Mouse (Mus musculus): ENCODE data around the gene Gm20388. TPM values are rescaled to one million over a fixed set of nuclear protein-coding genes. Genes with fewer than 3 reads are reported as not detected.

The Gm20388 gene
- polyA plus RNA-seq, 1 experiment from 2014 or later: 7.4 TPM

GRCm38 (mm10) chr8:121158812-121159211, 1248.2 kb downstream of the Gm20388 start:
- Histone ChIP-seq H3K9ac (no peak overlapping the region), H3K4me1 (peaks cover 26% of the 10 kb centered on the region), H3K9me3 (replicated peaks) (no peaks in the 10 kb centered on the region), H3K36me3 (no peaks in the 10 kb centered on the region), H3K4me3 (replicated peaks) (no peak overlapping the region), H3K27me3 (0 out of 2 replicates have a peak, but pooled peaks cover 5% of the 10 kb centered on the region), H3K4me2 (no peak overlapping the region), H3K27ac (no peak overlapping the region)
- 56% methylated on average over 13 of the region's 13 CpGs for WGBS
- ATAC-seq (replicated peaks; ENCODE audit: low FRiP score): 0 out of 2 replicates have a peak, but pooled peaks have one; percentile 16

DNA sequence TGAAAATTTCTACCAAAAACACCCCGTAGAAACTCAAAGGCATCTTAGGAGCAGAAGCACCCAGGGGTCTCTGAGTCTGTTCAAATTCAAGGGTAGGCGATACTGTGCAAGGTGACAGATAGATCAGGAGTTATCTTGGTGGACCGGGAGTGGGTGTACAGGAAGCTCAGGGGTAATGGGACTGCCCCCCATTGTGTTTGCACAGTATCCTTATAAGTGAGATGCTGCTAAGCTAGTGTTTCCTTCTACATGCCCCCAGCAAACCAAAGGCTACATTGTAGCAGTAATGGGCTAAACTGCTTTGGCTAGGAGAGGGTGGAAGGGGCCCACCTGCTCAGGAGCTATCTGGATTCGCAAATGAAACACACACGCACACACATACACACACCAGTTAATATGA, 1250.8 kb downstream of the Gm20388 start:
- peaks cover 5% of the 10 kb centered on the region; the same call in 1 of the 2 replicates for H3K27me3 ChIP-seq
- no peak overlapping the region for H3K4me2 ChIP-seq
- H3K27ac ChIP-seq: no peak overlapping the region
- no peak for ATAC-seq (replicated peaks; ENCODE audit: low FRiP score)
- no peak overlapping the region for H3K9ac ChIP-seq
- H3K4me1 ChIP-seq: peaks cover 46% of the 10 kb centered on the region
- H3K4me3 ChIP-seq (replicated peaks): no peak overlapping the region
- H3K9me3 ChIP-seq (replicated peaks): no peaks in the 10 kb centered on the region
- no peaks in the 10 kb centered on the region for H3K36me3 ChIP-seq
- WGBS: 88% methylated on average over 5 of the region's 5 CpGs

- H3K27ac ChIP-seq: no peak overlapping the region
- H3K9me3 ChIP-seq (replicated peaks): no peaks in the 10 kb centered on the region
- peaks cover 53% of the 10 kb centered on the region for H3K4me1 ChIP-seq
- no peak overlapping the region for H3K4me3 ChIP-seq (replicated peaks)
- WGBS: 75% methylated on average over 4 of the region's 4 CpGs
- ATAC-seq (replicated peaks; ENCODE audit: low FRiP score): no peak
- H3K36me3 ChIP-seq: no peaks in the 10 kb centered on the region
- no peak overlapping the region for H3K9ac ChIP-seq
- H3K27me3 ChIP-seq: peaks cover 2% of the 10 kb centered on the region; the same call in 1 of the 2 replicates
- no peak overlapping the region for H3K4me2 ChIP-seq
Measured at GRCm38 (mm10) chr8:121162413-121162812, 1251.8 kb downstream of the Gm20388 start.

- no peaks in the 10 kb centered on the region for H3K36me3 ChIP-seq
- no peak for ATAC-seq (replicated peaks; ENCODE audit: low FRiP score)
Measured at GRCm38 (mm10) chr8:121162906-121163695, 1252.5 kb downstream of the Gm20388 start.

GRCm38 (mm10) chr8:121164017-121164469, 1253.4 kb downstream of the Gm20388 start:
- Histone ChIP-seq H3K4me1 (peaks cover 60% of the 10 kb centered on the region), H3K4me3 (replicated peaks) (no peak overlapping the region), H3K27ac (peak overlapping the region; percentile 63), H3K36me3 (no peaks in the 10 kb centered on the region), H3K27me3 (no peaks in the 10 kb centered on the region; the same call in 1 of the 2 replicates), H3K9me3 (replicated peaks) (no peaks in the 10 kb centered on the region), H3K4me2 (no peak overlapping the region), H3K9ac (no peak overlapping the region)
- 54% methylated on average over 8 of the region's 8 CpGs for WGBS
- peak; percentile 52; the same call in 1 of the 2 replicates for ATAC-seq (replicated peaks; ENCODE audit: low FRiP score)

More at GRCm38 (mm10) chr8:121162906-121163695, 1252.5 kb downstream of the Gm20388 start:
- Histone ChIP-seq H3K4me3 (replicated peaks) (no peak overlapping the region), H3K9me3 (replicated peaks) (no peaks in the 10 kb centered on the region), H3K4me2 (no peak overlapping the region), H3K27ac (peak overlapping the region; percentile 63; the same call in 1 of the 2 replicates), H3K9ac (no peak overlapping the region), H3K4me1 (peaks cover 55% of the 10 kb centered on the region), H3K27me3 (peaks cover 2% of the 10 kb centered on the region; the same call in 1 of the 2 replicates)
- WGBS: 61% methylated on average over 11 of the region's 11 CpGs

DNA sequence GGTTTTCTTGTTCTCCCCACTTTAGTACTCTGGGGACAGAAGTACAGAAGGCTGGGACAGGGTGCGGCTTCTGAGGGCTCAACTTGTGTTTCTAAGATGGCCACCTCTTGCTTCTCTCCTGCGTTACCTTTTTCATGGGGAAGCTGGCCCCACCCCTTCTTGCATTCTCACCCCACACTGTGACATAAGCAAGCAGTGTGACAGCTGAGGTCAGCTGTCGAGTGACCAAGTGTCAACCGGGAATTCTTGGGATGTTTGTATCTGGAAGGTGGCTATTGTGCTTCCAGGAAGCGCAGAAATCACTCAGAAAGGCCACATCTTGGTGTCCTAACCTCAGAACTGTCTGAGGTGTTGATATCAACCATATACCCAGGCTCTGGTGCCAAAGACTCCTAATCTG, 1257.4 kb downstream of the Gm20388 start:
- 75% methylated on average over 5 of the region's 5 CpGs for WGBS
- Histone ChIP-seq H3K36me3 (no peaks in the 10 kb centered on the region), H3K27ac (peak overlapping the region; percentile 24; the same call in 1 of the 2 replicates), H3K9ac (no peak overlapping the region), H3K4me3 (replicated peaks) (no peak overlapping the region), H3K4me2 (no peak overlapping the region), H3K9me3 (replicated peaks) (no peaks in the 10 kb centered on the region), H3K27me3 (peaks cover 3% of the 10 kb centered on the region; the same call in 1 of the 2 replicates), H3K4me1 (peaks cover 85% of the 10 kb centered on the region)
- no peak for ATAC-seq (replicated peaks; ENCODE audit: low FRiP score)

GRCm38 (mm10) chr8:121170116-121170515, 1259.5 kb downstream of the Gm20388 start:
- peak overlapping the region; percentile 59 for H3K27ac ChIP-seq

GRCm38 (mm10) chr8:121170626-121171552, 1260.2 kb downstream of the Gm20388 start:
- whole genome bisulfite sequencing: 48% methylated on average over 27 of the region's 27 CpGs
- H3K4me2 ChIP-seq: 0 out of 2 replicates have a peak overlapping the region, but pooled peaks have one; percentile 1
- H3K4me1 ChIP-seq: peaks cover 83% of the 10 kb centered on the region
- H3K9ac ChIP-seq: no peak overlapping the region
- H3K27ac ChIP-seq: peak overlapping the region; percentile 59
- H3K27me3 ChIP-seq: peaks cover 3% of the 10 kb centered on the region; the same call in 1 of the 2 replicates
- no peaks in the 10 kb centered on the region for H3K36me3 ChIP-seq
- no peaks in the 10 kb centered on the region for H3K9me3 ChIP-seq (replicated peaks)
- no peak for ATAC-seq (replicated peaks; ENCODE audit: low FRiP score)
- no peak overlapping the region for H3K4me3 ChIP-seq (replicated peaks)

More at GRCm38 (mm10) chr8:121170116-121170515, 1259.5 kb downstream of the Gm20388 start:
- no peaks in the 10 kb centered on the region for H3K9me3 ChIP-seq (replicated peaks)
- ATAC-seq (replicated peaks; ENCODE audit: low FRiP score): no peak
- H3K4me1 ChIP-seq: peaks cover 82% of the 10 kb centered on the region
- H3K9ac ChIP-seq: no peak overlapping the region
- WGBS: 27% methylated on average over 7 of the region's 7 CpGs
- H3K36me3 ChIP-seq: no peaks in the 10 kb centered on the region
- 0 out of 2 replicates have a peak overlapping the region, but pooled peaks have one; percentile 1 for H3K4me2 ChIP-seq
- peaks cover 3% of the 10 kb centered on the region; the same call in 1 of the 2 replicates for H3K27me3 ChIP-seq
- no peak overlapping the region for H3K4me3 ChIP-seq (replicated peaks)

DNA sequence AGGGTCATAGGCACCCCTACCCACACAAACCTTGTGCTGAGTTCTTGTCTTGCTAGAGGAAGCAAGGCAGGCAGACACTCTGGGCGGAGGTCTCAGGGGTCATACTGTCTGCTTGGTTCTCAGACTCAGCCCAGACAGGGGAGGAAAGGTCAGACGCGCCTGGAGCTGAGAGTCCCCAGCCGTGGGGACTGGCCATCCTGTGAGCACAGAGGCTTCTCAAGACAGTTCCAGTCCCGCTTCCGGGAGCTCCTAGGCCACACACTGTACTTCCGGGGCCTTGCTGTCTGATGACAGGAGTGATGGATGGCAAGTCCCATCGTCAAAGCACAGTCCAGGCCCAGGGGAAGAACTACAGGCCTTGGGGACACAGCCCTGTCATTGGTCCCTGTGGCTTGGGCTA, 1261.9 kb downstream of the Gm20388 start:
- H3K36me3 ChIP-seq: no peaks in the 10 kb centered on the region
- H3K9me3 ChIP-seq (replicated peaks): no peaks in the 10 kb centered on the region
- H3K27me3 ChIP-seq: peaks cover 3% of the 10 kb centered on the region; the same call in 1 of the 2 replicates
- ATAC-seq (replicated peaks; ENCODE audit: low FRiP score): no peak
- peaks cover 91% of the 10 kb centered on the region for H3K4me1 ChIP-seq
- H3K4me3 ChIP-seq (replicated peaks): no peak overlapping the region
- 0 out of 2 replicates have a peak overlapping the region, but pooled peaks have one; percentile 4 for H3K27ac ChIP-seq
- H3K9ac ChIP-seq: no peak overlapping the region
- WGBS: 55% methylated on average over 8 of the region's 8 CpGs
- no peak overlapping the region for H3K4me2 ChIP-seq

DNA sequence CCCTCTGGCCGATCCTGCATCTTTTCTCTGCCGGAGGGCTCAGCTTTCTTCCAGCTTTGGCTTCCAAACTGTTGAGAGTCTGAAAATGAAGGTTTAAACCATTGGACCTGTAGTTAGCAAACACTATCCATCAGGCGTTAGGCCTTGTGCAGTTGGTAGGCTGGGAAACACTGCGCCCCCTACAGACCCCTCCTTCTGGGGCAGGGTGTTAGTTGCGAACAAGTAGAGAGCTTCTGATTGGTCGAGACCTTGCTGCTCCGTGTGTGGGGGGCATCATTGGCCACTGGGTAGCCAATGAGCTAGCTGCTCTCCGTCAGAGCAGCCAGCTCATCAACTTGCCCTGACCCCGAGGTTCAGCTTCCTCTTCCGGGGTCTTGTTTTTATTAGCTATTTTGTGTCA, 1263.5 kb downstream of the Gm20388 start:
- Histone ChIP-seq H3K4me2 (peak overlapping the region; percentile 31; the same call in 1 of the 2 replicates), H3K27me3 (peaks cover 3% of the 10 kb centered on the region; the same call in 1 of the 2 replicates), H3K36me3 (no peaks in the 10 kb centered on the region), H3K27ac (peak overlapping the region; percentile 83), H3K9ac (no peak overlapping the region), H3K4me1 (peaks cover 79% of the 10 kb centered on the region), H3K4me3 (replicated peaks) (no peak overlapping the region), H3K9me3 (replicated peaks) (no peaks in the 10 kb centered on the region)
- 59% methylated on average over 10 of the region's 10 CpGs for WGBS
- no peak for ATAC-seq (replicated peaks; ENCODE audit: low FRiP score)

DNA sequence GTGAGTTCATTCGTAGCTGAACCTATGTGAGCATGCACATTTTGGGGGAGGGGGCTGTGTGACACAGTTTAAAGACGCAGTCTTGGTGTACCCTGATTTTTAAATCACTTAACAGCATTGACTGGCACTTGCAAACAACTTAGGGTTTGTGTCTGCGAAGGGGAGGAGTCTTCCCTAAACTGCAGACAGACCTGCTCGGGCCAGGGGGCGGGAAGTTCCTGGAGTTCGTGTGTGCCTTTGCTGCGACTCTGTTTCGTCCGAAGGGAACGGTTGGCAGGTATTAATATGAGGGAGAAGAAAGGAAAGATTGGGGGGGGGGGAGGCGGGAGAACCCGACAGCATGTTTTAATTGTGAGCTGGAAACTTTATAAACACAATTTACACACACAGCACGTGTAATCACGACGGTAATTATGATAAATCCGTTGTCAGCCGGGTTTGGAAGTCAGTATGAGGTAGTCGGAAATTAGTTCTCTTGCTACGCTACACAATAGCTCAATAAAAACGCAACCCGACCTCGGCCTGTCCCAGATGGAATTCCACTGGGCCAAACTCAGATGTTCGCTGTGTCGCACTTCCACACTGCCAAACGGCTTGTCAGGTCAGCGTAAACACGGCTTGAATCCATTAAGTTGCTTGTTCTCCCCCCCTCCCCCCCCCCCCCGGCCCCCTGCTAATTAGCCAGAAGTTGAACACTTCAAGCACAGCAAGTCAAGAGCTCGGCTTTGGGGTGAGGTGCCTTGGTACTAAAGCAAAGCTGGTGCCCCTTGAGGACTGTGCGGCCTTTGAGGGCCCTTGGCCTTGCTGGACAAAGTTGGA, 1264.3 kb downstream of the Gm20388 start:
- Histone ChIP-seq H3K9ac (no peak overlapping the region), H3K4me1 (peaks cover 76% of the 10 kb centered on the region), H3K9me3 (replicated peaks) (no peaks in the 10 kb centered on the region), H3K4me3 (replicated peaks) (no peak overlapping the region), H3K36me3 (no peaks in the 10 kb centered on the region), H3K27me3 (peaks cover 3% of the 10 kb centered on the region; the same call in 1 of the 2 replicates), H3K27ac (peak overlapping the region; percentile 83), H3K4me2 (peak overlapping the region; percentile 31)
- WGBS: 34% methylated on average over 28 of the region's 30 CpGs
- 0 out of 2 replicates have a peak, but pooled peaks have one; percentile 12 for ATAC-seq (replicated peaks; ENCODE audit: low FRiP score)
